Mouse (Mus musculus): ENCODE measurements at regions not wholly inside any gene's neighbourhood (a gene's known extent, or its start where the extent isn't known, plus 50 kb on each side); places are given as distances from the start of the nearest gene placed in this dataset.

DNA sequence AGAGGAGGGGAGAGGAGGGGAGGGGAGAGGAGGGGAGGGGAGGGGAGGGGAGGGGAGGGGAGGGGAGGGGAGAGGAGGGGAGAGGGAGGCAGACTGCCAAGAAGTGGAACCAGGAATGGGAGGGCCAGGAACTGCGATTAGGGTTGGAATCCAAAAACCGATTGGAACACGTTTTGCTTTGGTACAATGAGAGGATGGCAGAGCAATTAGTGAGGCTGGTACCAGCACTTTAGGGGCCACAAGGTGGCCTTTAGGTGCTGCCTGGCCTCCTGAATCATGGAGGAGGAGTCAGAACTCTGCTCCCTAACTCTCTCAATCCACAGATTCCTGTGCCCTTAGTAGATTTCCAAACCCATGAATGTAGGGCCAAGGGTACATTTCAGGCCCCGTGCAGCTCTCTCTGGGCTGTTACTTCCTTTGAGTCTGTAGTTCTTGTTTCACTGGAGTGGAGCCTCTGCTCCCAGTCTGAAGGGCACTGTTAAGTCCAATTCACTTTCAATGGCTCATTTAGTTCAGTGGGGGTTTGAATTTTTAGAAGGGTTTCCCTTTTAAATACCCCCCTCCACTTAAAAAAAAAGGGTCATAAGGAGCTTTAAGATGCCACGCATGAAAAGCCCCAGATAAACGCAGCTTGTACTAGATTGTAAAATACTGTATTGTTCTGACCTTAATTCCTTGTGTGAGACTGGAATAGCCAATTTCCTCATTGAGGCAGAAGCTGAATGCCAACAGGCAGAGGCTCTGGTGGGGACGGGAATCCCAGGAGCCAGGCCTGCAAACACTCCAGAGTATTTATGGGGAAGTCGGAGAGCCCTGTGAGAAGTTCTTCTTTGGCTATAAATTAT is 102.4 kb upstream of the Ranbp3l start:
- no peak for ATAC-seq (ENCODE audit: insufficient number of reproducible peaks, low FRiP score, low TSS enrichment, low read depth)
- Histone ChIP-seq H3K36me3 (no peaks in the 10 kb centered on the region), H3K9ac (no peak overlapping the region), H3K4me2 (replicated peaks) (no peak overlapping the region), H3K9me3 (replicated peaks) (no peaks in the 10 kb centered on the region), H3K4me3 (replicated peaks) (no peak overlapping the region), H3K27me3 (no peaks in the 10 kb centered on the region), H3K27ac (replicated peaks) (no peak overlapping the region), H3K4me1 (peaks cover 8% of the 10 kb centered on the region; the same call in 1 of the 2 replicates)
- 74% methylated on average over 8 of the region's 8 CpGs for WGBS

DNA sequence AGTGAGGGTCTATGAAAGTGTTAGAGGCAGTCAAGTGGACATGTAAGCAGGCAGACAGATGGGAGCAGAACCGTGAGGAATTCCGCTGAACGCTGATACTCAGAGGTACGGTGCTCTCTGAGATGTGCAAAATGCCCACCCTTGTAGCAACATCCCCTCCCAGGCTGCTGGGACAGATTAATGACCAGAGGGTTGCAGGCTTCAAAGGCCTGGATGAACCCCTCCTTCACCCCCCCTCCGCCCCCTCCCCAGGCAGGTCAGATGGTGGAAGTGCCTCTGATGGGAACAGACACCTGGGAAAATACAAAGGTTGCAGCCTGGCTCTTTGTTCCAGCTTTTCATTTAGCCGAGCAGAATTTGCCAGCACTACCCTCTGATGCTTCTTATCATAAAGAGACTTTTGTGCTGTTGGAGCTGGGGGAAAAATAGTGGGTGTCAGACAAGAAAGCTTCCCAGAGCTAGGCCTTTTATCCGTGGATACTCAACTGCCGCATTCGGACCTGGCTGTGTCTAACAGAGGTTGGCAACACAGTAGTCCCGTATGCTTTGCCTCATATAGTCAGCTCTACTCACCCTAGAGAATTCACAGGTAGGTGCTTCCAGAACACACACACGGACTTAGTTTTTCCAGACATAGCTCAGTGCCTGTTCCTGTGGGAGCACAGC is 111.2 kb upstream of the Ranbp3l start:
- H3K4me2 ChIP-seq (replicated peaks) = no peak overlapping the region
- no peak for ATAC-seq (ENCODE audit: insufficient number of reproducible peaks, low FRiP score, low TSS enrichment, low read depth)
- H3K27ac ChIP-seq (replicated peaks) = no peak overlapping the region
- H3K9ac ChIP-seq = no peak overlapping the region
- no peaks in the 10 kb centered on the region for H3K27me3 ChIP-seq
- WGBS = 66% methylated on average over 11 of the region's 11 CpGs
- H3K36me3 ChIP-seq = no peaks in the 10 kb centered on the region
- peaks cover 11% of the 10 kb centered on the region; the same call in 1 of the 2 replicates for H3K4me1 ChIP-seq
- H3K4me3 ChIP-seq (replicated peaks) = no peak overlapping the region
- H3K9me3 ChIP-seq (replicated peaks) = no peaks in the 10 kb centered on the region

- 91% methylated on average over 3 of the region's 3 CpGs for WGBS
- Histone ChIP-seq H3K27ac (replicated peaks) (no peak overlapping the region), H3K9ac (no peak overlapping the region), H3K4me2 (replicated peaks) (no peak overlapping the region), H3K27me3 (no peaks in the 10 kb centered on the region), H3K36me3 (no peaks in the 10 kb centered on the region), H3K9me3 (replicated peaks) (no peaks in the 10 kb centered on the region), H3K4me1 (peaks cover 11% of the 10 kb centered on the region; the same call in 1 of the 2 replicates), H3K4me3 (replicated peaks) (no peak overlapping the region)
- ATAC-seq (ENCODE audit: insufficient number of reproducible peaks, low FRiP score, low TSS enrichment, low read depth) = no peak
Measured at GRCm38 (mm10) chr15:8855511-8855910, 112.2 kb upstream of the Ranbp3l start.

DNA sequence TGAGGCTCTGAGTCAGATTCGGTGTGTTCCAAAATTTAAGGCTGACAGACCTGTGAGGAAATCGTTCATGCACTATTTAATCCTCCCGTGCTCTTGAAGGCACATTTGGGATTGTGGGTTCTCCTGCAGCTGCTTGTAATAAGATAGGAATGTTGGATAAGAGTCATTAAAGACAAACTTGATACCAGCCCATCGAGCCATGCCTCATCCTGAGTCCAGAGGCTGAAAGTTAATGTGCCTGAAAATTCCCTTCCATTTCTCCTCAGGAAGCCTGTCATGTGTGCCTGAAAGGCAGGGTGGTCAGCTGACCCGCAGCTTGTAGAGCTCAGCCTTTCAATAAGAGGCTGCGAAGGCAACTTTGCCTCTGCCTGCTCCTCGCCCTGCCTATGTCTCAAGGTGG is 113.4 kb upstream of the Ranbp3l start:
- ATAC-seq (ENCODE audit: insufficient number of reproducible peaks, low FRiP score, low TSS enrichment, low read depth) = no peak
- H3K4me2 ChIP-seq (replicated peaks) = no peak overlapping the region
- WGBS = 29% methylated on average over 7 of the region's 7 CpGs

GRCm38 (mm10) chr15:8850996-8851395 is 116.8 kb upstream of the Ranbp3l start:
- Histone ChIP-seq H3K27ac (replicated peaks) (no peak overlapping the region), H3K9ac (no peak overlapping the region), H3K9me3 (replicated peaks) (no peaks in the 10 kb centered on the region), H3K4me1 (peaks cover 11% of the 10 kb centered on the region; the same call in 1 of the 2 replicates), H3K27me3 (no peaks in the 10 kb centered on the region), H3K4me3 (replicated peaks) (no peak overlapping the region), H3K36me3 (no peaks in the 10 kb centered on the region), H3K4me2 (replicated peaks) (no peak overlapping the region)
- ATAC-seq (ENCODE audit: insufficient number of reproducible peaks, low FRiP score, low TSS enrichment, low read depth) = no peak
- WGBS = 79% methylated on average over 1 of the region's 1 CpGs

More for the DNA sequence above, 113.4 kb upstream of the Ranbp3l start:
- Histone ChIP-seq H3K4me1 (peaks cover 11% of the 10 kb centered on the region; the same call in 1 of the 2 replicates), H3K27ac (replicated peaks) (no peak overlapping the region), H3K9ac (no peak overlapping the region), H3K36me3 (no peaks in the 10 kb centered on the region), H3K4me3 (replicated peaks) (no peak overlapping the region), H3K27me3 (no peaks in the 10 kb centered on the region), H3K9me3 (replicated peaks) (no peaks in the 10 kb centered on the region)

- Histone ChIP-seq H3K4me1 (peaks cover 9% of the 10 kb centered on the region; the same call in 1 of the 2 replicates), H3K9ac (no peak overlapping the region), H3K36me3 (no peaks in the 10 kb centered on the region), H3K4me3 (replicated peaks) (no peak overlapping the region), H3K27ac (replicated peaks) (no peak overlapping the region), H3K27me3 (no peaks in the 10 kb centered on the region), H3K4me2 (replicated peaks) (no peak overlapping the region), H3K9me3 (replicated peaks) (no peaks in the 10 kb centered on the region)
- WGBS = 57% methylated on average over 5 of the region's 5 CpGs
- ATAC-seq (ENCODE audit: insufficient number of reproducible peaks, low FRiP score, low TSS enrichment, low read depth) = no peak
Measured at GRCm38 (mm10) chr15:8849413-8849812, 118.3 kb upstream of the Ranbp3l start.

GRCm38 (mm10) chr15:8842129-8842528 is 125.6 kb upstream of the Ranbp3l start:
- H3K27me3 ChIP-seq = no peaks in the 10 kb centered on the region
- no peak overlapping the region for H3K4me2 ChIP-seq (replicated peaks)
- no peak overlapping the region for H3K27ac ChIP-seq (replicated peaks)
- no peak for ATAC-seq (ENCODE audit: insufficient number of reproducible peaks, low FRiP score, low TSS enrichment, low read depth)
- H3K36me3 ChIP-seq = no peaks in the 10 kb centered on the region
- no peaks in the 10 kb centered on the region for H3K9me3 ChIP-seq (replicated peaks)
- WGBS = 31% methylated on average over 9 of the region's 9 CpGs
- no peak overlapping the region for H3K4me3 ChIP-seq (replicated peaks)
- H3K9ac ChIP-seq = no peak overlapping the region
- H3K4me1 ChIP-seq = no peaks in the 10 kb centered on the region

- Histone ChIP-seq H3K4me2 (replicated peaks) (no peak overlapping the region), H3K27me3 (no peaks in the 10 kb centered on the region), H3K4me3 (replicated peaks) (no peak overlapping the region), H3K36me3 (no peaks in the 10 kb centered on the region), H3K4me1 (no peaks in the 10 kb centered on the region), H3K9ac (no peak overlapping the region), H3K9me3 (replicated peaks) (no peaks in the 10 kb centered on the region), H3K27ac (replicated peaks) (no peak overlapping the region)
- WGBS = 93% methylated on average over 1 of the region's 1 CpGs
- no peak for ATAC-seq (ENCODE audit: insufficient number of reproducible peaks, low FRiP score, low TSS enrichment, low read depth)
Measured at GRCm38 (mm10) chr15:8839462-8839861, 128.3 kb upstream of the Ranbp3l start.

- no peak overlapping the region for H3K27ac ChIP-seq (replicated peaks)
- WGBS = 82% methylated on average over 4 of the region's 4 CpGs
- H3K4me1 ChIP-seq = peaks cover 11% of the 10 kb centered on the region
- no peak overlapping the region for H3K9ac ChIP-seq
- no peak overlapping the region for H3K4me3 ChIP-seq (replicated peaks)
- no peaks in the 10 kb centered on the region for H3K27me3 ChIP-seq
- H3K9me3 ChIP-seq (replicated peaks) = no peaks in the 10 kb centered on the region
- H3K4me2 ChIP-seq (replicated peaks) = no peak overlapping the region
- H3K36me3 ChIP-seq = no peaks in the 10 kb centered on the region
- ATAC-seq (ENCODE audit: insufficient number of reproducible peaks, low FRiP score, low TSS enrichment, low read depth) = no peak
Measured at GRCm38 (mm10) chr15:8834151-8834550, 123.6 kb upstream of the Slc1a3 start.

DNA sequence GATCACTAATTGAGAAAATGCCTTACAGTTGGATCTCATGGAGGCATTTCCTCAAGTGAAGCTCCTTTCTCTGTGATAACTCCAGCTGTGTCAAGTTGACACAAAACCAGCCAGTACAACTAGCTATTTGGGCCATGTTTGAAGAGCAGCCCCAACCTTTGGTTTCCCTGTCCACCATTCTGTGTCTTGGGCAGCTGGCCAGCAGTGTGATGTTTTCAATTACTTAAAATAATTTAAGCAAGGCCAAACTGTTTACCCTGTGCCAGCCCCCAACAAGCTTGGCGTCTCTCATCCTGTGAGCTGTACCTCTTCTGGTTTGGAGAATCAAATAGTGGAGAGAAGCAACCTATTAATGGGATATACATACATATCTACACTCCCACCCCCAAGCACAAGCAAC is 122.4 kb upstream of the Slc1a3 start:
- Histone ChIP-seq H3K9me3 (replicated peaks) (no peaks in the 10 kb centered on the region), H3K9ac (no peak overlapping the region), H3K4me3 (replicated peaks) (no peak overlapping the region), H3K4me1 (peaks cover 11% of the 10 kb centered on the region), H3K36me3 (no peaks in the 10 kb centered on the region), H3K27ac (replicated peaks) (0 out of 2 replicates have a peak overlapping the region, but pooled peaks have one; percentile 1), H3K27me3 (no peaks in the 10 kb centered on the region), H3K4me2 (replicated peaks) (no peak overlapping the region)
- ATAC-seq (ENCODE audit: insufficient number of reproducible peaks, low FRiP score, low TSS enrichment, low read depth) = peak; percentile 29; the same call in 1 of the 2 replicates
- WGBS = 27% methylated on average over 1 of the region's 1 CpGs

- Histone ChIP-seq H3K27me3 (no peaks in the 10 kb centered on the region), H3K36me3 (no peaks in the 10 kb centered on the region), H3K9ac (no peak overlapping the region), H3K4me1 (peaks cover 11% of the 10 kb centered on the region), H3K4me2 (replicated peaks) (no peak overlapping the region), H3K9me3 (replicated peaks) (no peaks in the 10 kb centered on the region), H3K4me3 (replicated peaks) (no peak overlapping the region), H3K27ac (replicated peaks) (0 out of 2 replicates have a peak overlapping the region, but pooled peaks have one; percentile 4)
- WGBS = 34% methylated on average over 13 of the region's 13 CpGs
- no peak for ATAC-seq (ENCODE audit: insufficient number of reproducible peaks, low FRiP score, low TSS enrichment, low read depth)
Measured at GRCm38 (mm10) chr15:8831720-8832620, 121.4 kb upstream of the Slc1a3 start.

Data from embryonic facial prominence, embryonic 15.5 days (tissue).